Mouse (Mus musculus): ENCODE measurements around the gene Enpp3.

DNA sequence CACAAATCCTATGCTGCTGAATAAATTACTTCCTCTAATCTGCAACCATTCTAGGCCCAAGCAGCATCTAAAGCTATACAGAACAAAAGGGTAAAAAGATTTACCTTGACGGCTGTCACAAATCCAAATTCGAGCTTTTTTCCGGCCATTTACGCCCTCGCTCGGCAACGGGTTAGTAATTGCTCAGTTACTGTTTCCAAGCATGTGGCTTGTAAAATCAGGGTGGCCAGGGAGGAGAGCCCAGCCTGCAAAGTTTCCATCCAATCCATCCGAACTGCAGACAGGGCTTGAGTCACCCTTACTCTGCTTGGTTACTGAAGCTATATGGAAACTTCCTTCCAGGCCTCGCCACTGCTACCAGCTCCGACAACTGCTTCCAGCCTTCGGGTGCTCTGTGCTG, 74.9 kb downstream of the Enpp3 start:
- TF ChIP-seq CTCF (IDR thresholded peaks at IDR 0.05; ENCODE audit: low read depth) (no peak), EP300 (IDR thresholded peaks at IDR 0.05; ENCODE audit: low read depth) (no peak)
